Mouse (Mus musculus) ES-Bruce4 (cell line): ENCODE measurements around the gene Ntm. TPM values are rescaled to one million over a fixed set of nuclear protein-coding genes. Genes with fewer than 3 reads are reported as not detected.

Experiments
- H3K27ac ChIP-seq: 2 replicates; pipeline ENCODE4 v1.5.1; 2012; ENCODE audit warnings: low read length, inconsistent platforms; ENCODE audit not compliant: insufficient read depth
- H3K27me3 ChIP-seq: 2 replicates; pipeline ENCODE4 v1.6.1; 2012; ENCODE audit warnings: mild to moderate bottlenecking, low read length, inconsistent platforms; ENCODE audit not compliant: control insufficient read depth, poor library complexity, insufficient read depth, severe bottlenecking
- H3K36me3 ChIP-seq: 2 replicates; pipeline ENCODE4 v1.6.1; 2012; ENCODE audit warnings: inconsistent platforms, mild to moderate bottlenecking, low read length, moderate library complexity; ENCODE audit not compliant: control insufficient read depth, poor library complexity, insufficient read depth, severe bottlenecking
- H3K4me1 ChIP-seq: one replicate; pipeline ENCODE4 v1.8.1; 2011; ENCODE audit warnings: low read length; ENCODE audit not compliant: control insufficient read depth, insufficient read depth
- H3K4me3 ChIP-seq: 2 replicates; pipeline ENCODE4 v1.5.1; 2011; ENCODE audit warnings: low read depth, mild to moderate bottlenecking, low read length
- H3K9ac ChIP-seq: 2 replicates; pipeline ENCODE4 v1.6.1; 2012; ENCODE audit warnings: low read depth, mild to moderate bottlenecking, inconsistent platforms; ENCODE audit not compliant: poor library complexity, severe bottlenecking
- H3K9me3 ChIP-seq: replicated peaks from 2 replicates; pipeline ENCODE4 v1.6.1; 2012; ENCODE audit warnings: mild to moderate bottlenecking, low read length, inconsistent platforms; ENCODE audit not compliant: control insufficient read depth, poor library complexity, insufficient read depth, severe bottlenecking
- CTCF ChIP-seq: IDR thresholded peaks from one replicate; pipeline ENCODE4 v1.8.1; 2011; ENCODE audit warnings: low read depth, low read length
- EP300 ChIP-seq: IDR thresholded peaks from 2 replicates; pipeline ENCODE4 v1.6.1; 2011; ENCODE audit warnings: low read depth, low read length; ENCODE audit not compliant: insufficient read depth
- POLR2A ChIP-seq: IDR thresholded peaks from one replicate; pipeline ENCODE4 v1.8.1; 2011; ENCODE audit warnings: low read length; ENCODE audit not compliant: insufficient read depth
- polyA plus RNA-seq: library from polyadenylated mRNA; stranded (reverse); fragments of >200 nt; gene quantifications from 2 replicates; pipeline ENCODE4 v1.2.4, GENCODE M21; 2011; ENCODE audit warnings: low read depth; ENCODE audit not compliant: missing spikeins, insufficient read depth, insufficient read length

Gene Ntm
- polyA plus RNA-seq, 1 experiment, result 0.82 TPM

- H3K27ac ChIP-seq, result no peak overlapping the region
- H3K4me3 ChIP-seq, result no peak overlapping the region
- H3K4me1 ChIP-seq, result no peaks in the 10 kb centered on the region
- H3K9ac ChIP-seq, result no peak overlapping the region
- TF ChIP-seq EP300, result no peak
- TF ChIP-seq CTCF, result no peak
- no peak for TF ChIP-seq POLR2A
- H3K27me3 ChIP-seq, result no peaks in the 10 kb centered on the region
- no peaks in the 10 kb centered on the region for H3K36me3 ChIP-seq
- H3K9me3 ChIP-seq, result no peaks in the 10 kb centered on the region
These were observed 384.7 kb downstream of the Ntm start for GRCm38 (mm10) chr9:29578226-29578625.

DNA sequence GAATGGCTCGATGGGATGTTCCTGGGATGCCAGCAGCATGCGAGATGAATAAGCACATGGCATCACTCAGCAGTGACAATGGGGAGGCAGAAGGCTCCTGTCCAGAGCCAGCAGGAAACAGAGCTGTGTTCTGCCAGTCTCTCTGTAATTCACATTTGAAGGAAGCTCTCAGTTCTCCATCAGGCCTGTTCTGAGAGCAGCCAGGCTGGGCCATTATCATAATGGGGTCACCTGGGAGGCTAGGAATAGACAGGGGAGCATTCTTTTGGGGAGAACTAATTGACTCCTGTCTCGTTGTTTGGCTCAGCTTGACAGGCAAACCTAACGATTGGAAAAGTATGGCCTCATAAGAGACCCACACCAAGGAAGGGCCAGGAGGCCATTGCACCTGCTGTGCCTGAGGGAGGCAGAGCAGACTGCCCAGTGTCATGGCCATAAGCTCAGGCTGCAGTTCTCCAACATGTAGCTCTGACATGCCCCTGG is 386.8 kb downstream of the Ntm start:
- H3K27ac ChIP-seq, result no peak overlapping the region
- TF ChIP-seq CTCF (no peak), EP300 (no peak), POLR2A (no peak)
- no peak overlapping the region for H3K9ac ChIP-seq
- H3K4me1 ChIP-seq, result no peaks in the 10 kb centered on the region
- no peaks in the 10 kb centered on the region for H3K36me3 ChIP-seq
- no peaks in the 10 kb centered on the region for H3K27me3 ChIP-seq
- no peak overlapping the region for H3K4me3 ChIP-seq
- no peaks in the 10 kb centered on the region for H3K9me3 ChIP-seq

DNA sequence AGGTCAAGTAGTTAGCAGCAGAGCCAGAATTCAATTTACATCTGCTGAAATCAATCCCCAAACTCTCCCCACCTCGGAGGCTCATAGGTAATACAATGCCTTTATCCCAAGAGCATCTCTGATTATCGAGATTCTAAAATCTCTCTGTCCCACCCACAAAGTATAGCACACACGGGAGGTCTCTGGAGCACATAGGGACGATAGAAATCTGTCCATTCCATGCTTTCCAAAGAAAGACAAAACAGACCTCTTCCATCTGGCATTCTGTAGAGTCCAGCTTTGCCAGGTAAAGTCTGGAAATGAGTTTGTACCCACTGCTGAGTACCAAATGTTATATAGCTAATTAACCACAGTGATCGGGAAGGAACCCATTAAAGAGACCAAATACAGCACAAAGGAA is 388.4 kb downstream of the Ntm start:
- Histone ChIP-seq H3K4me1 (no peaks in the 10 kb centered on the region), H3K27me3 (no peaks in the 10 kb centered on the region), H3K4me3 (no peak overlapping the region), H3K27ac (no peak overlapping the region), H3K9me3 (no peaks in the 10 kb centered on the region), H3K36me3 (no peaks in the 10 kb centered on the region), H3K9ac (no peak overlapping the region)
- TF ChIP-seq EP300 (no peak), CTCF (no peak), POLR2A (no peak)

GRCm38 (mm10) chr9:29568571-29568970 is 394.4 kb downstream of the Ntm start:
- H3K4me1 ChIP-seq, result peaks cover 3% of the 10 kb centered on the region
- H3K36me3 ChIP-seq, result no peaks in the 10 kb centered on the region
- H3K4me3 ChIP-seq, result no peak overlapping the region
- TF ChIP-seq CTCF, result no peak
- TF ChIP-seq EP300, result no peak
- no peak for TF ChIP-seq POLR2A
- H3K9me3 ChIP-seq, result no peaks in the 10 kb centered on the region
- no peak overlapping the region for H3K27ac ChIP-seq
- no peaks in the 10 kb centered on the region for H3K27me3 ChIP-seq
- no peak overlapping the region for H3K9ac ChIP-seq

GRCm38 (mm10) chr9:29562419-29563071 is 400.4 kb downstream of the Ntm start:
- TF ChIP-seq EP300, result no peak
- TF ChIP-seq POLR2A, result no peak
- no peak for TF ChIP-seq CTCF
- Histone ChIP-seq H3K27me3 (no peaks in the 10 kb centered on the region), H3K9me3 (no peaks in the 10 kb centered on the region), H3K4me1 (no peaks in the 10 kb centered on the region), H3K9ac (no peak overlapping the region), H3K4me3 (no peak overlapping the region), H3K27ac (no peak overlapping the region), H3K36me3 (no peaks in the 10 kb centered on the region)

DNA sequence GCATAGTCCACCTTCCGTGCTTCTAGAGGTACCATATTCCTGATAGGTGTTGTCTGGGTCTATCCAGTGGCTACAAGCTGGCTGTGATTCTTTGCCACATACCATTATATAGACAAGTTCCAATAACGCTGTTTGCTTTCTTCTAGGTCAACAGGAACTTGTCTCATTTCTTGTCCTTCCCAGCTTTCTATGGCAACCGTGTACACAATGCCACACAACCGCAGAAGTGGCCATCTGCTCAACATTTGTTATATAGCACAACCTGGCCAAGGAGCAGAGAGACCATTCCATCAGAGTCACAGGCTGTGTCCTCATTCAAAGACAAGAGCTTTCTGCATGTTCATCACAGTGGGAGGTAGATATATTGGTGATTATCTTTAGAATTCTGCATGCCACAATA is 404.0 kb downstream of the Ntm start:
- Histone ChIP-seq H3K9ac (no peak overlapping the region), H3K4me3 (no peak overlapping the region), H3K27ac (no peak overlapping the region), H3K4me1 (no peaks in the 10 kb centered on the region), H3K36me3 (no peaks in the 10 kb centered on the region), H3K9me3 (no peaks in the 10 kb centered on the region), H3K27me3 (no peaks in the 10 kb centered on the region)
- TF ChIP-seq CTCF (no peak), POLR2A (no peak), EP300 (no peak)
